Mouse (Mus musculus) lung, postnatal 14 days (tissue): ENCODE data around the gene Gm9844.
A peak's percentile ranks its signal among the peaks of the same experiment; 100 is the strongest.
"Not testable (repeated sequence)": the region's sequence is repeated elsewhere in the genome, so short reads cannot be mapped to it uniquely, and the experiment has no call there.

Experiments used
- DNase-seq: peaks from one replicate; pipeline ENCODE4 v3.0.0; 2021

Gm9844 gene

DNA sequence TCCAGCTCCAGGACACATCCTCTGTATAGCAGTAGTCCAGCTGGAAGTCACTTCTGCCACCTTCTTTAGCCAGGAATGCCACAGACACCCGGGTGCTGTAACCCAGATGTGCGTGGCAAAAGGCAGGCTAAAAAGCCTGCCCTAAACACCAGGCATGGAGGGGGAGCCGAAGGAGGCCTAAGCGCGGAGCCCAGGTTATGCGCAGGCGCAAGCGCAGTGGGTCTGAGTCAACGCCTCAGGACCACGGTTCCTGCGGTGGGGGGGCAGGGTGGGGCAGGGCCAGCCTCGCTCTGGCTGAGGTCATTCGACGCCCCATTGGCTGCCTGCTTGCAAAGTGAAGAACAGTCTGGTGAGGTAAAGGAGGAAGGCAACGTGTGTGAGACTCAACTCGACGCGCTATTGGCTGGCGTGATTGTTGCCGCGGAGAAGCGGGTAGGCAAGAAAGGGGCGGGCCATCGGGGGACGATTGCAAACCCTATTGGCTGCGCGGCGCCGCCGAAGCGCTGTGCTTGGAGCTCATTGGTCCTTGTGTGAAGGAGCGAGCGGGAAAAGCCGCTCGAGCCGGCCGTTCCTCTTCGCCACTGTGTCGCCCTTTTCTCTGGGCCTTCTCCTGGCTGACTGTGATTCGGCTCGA is 7.6 kb downstream of the Gm9844 start, which contains the start of the genes Lypd4 and Dmrtc2:
Lypd4 (minus strand) TSS at position 410 of the 634 bp plus-strand sequence.
Dmrtc2 (plus strand) TSS at position 526 of the 634 bp plus-strand sequence.
- no peak for DNase-seq

DNA sequence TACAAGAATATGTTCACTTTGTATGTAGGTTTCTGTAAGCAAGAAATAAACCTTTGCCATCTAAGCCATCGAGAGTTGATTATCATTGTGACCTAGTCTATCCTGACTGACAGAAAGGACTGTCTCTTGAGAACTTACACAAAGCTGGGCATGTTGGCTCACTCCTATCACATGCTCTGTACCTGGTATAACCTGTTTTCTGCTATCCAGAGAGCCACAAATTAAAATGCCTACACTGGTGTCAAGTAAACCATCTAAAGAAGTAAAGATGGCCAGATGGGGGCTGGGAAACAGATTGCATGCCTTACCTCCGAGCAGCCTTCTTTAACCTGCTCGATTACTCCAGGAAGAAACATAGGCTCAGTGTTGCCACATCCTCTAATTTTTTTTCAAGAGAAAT is 15.6 kb downstream of the Gm9844 start:
- no peak for DNase-seq

DNA sequence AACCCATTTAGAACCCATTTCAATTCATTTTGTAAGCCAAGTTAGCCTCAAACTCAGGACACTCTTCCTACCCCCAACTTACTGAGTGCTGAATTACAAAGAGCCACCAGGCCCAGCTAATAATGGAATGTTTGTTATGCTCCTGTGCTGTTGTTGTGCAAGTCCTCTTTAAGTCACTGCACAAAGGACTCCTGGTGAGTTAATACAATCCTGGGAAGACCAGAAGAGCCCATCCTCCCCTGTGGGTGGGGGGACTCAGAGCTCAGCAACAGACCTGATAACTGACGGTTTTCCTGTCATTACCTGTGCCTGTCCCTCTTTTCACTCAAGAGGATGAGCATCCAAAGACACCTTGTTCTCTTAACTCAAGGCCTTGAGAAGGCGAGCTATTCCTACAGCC is 17.6 kb downstream of the Gm9844 start:
- DNase-seq, result no peak

DNA sequence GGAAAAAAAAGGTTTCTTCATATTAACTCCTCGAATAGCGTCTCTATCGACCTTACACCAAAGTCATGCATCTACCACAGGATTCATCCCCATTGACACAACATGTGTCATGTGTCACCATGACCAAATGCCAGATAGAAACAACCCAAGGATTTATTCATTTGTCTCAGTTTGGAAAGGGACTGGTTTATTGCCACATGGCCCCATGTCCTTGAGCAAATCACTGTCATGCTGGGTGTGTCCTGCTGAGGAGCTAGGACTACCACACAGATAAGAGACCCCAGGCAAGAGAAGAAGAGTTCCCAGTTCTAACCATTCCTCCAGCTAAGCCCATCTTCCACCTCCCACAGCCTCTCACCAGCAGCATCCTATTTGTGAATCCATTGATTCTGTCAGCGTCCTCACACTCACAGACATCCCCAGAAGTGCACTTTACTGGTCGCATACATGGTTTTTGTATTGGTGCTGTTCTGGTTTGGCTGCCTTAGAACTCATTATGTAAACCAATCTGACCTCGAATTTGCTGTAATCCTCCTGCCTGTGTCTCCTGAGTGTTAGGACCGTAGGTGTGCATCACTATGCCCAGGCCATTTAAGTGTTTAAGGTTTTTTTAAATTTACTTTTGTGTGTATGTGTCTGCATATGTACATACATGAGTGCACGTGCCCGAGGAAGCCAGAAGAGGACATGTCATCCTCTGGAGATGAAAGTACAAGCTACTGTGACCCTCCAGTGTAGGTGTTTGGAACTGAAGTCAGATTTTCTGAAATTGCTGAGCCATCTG is 20.6 kb downstream of the Gm9844 start:
- DNase-seq, result no peak

DNA sequence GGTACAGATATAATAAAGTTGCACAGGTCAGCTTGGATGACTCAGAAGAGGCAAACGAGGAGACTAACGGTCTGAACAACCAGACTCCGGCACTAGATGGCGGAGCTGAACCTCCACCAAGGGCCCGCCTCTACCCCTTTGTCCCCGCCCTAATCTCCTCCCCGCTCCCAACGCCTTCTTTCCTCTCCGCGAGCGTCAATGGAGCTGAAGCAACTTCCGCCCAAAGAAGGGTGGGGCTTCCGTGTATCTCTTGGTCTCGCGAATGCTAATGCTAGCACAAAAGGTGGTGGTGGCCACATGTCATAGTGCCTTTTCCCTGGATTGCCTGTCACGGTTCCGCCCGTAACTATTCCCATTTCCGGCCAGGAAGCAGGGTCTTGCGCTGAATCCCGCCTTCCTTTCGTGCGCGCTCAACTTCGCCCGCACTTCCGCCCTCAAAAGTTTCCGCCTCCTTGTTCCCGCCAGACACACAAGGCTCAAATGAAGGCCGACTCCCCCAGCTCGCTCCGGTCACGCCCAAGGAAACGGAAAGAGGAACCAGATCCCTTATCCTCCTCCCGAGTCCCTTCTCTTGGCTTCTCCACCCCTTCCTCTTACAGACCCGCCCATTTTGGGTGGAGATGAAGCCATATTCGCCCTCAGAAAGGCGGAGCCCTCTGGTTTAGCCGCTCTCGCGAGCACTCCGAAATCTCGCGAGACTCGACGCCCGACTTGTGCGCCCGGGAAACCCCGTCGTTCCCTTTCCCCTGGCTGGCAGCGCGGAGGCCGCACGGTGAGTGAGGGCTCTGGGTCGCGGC is 22.1 kb downstream of the Gm9844 start, which contains the start of gene Rps19:
Rps19 (plus strand) TSS at position 476 of the 797 bp plus-strand sequence.
- DNase-seq, result peak; percentile 99

DNA sequence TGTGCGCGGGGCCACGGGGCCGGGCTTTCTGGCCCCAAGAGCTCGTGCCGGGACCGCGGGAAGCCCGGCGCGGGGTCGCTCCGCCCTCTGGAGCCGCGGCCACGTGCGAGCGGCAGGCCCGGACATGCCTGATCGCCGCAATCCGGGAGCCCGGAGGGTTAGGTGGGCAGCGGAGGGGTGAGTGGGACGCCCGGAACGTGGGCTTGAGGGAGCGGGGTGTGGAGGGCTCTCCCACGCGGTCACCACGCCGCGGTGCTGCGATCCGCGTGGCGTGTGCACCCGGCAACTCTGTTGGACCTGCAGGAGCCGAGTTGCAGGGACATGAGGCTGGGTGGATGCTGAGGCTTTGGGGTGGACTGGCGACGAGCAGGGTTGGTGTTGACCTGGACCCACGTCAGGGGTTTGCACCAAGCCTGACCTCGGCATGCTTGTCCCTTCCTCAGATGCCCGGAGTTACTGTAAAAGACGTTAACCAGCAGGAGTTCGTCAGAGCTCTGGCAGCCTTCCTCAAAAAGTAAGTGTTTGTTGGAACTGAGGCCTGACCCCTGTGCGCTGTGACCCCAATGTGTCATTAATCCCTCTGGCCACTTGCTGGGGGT is 22.8 kb downstream of the Gm9844 start:
- peak; percentile 24 for DNase-seq

DNA sequence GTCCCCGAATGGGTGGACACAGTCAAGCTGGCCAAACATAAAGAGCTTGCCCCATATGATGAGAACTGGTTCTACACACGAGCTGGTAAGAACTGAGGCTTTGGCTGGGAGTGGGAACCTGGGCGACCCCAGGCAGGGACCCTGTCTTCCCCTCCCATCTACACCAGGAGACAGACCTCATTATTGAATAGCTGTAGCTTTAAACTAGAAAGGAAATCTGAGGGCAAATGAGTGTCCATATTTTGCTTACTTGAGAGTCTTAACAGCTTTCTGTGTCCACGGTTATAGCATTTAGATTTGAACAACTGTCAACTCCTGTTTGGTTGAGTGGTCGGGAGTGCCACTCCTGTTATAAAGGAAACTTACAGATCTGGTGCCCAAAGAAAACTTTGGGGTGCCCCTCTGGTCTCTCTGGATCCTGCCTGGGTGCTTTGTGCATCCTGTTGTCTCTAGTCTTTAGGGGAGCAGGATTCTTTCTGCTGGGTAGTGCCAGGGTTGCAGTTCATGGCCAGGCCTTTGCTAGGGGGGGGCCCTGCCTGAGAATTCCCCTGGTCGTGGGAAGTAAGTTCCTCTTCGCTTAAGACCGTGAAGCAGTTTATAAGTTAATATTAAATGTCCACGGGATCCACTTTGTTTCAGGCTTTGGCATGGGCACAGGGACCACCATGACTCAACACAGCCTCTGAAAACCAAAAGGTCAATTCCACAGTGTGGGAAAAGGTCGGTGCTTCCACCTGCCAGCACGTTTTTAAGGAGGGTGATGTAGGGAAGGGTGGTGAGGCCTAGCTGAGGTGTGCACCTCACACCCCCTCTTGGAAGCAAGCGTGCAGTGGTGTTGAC is 23.7 kb downstream of the Gm9844 start:
- DNase-seq, result no peak

DNA sequence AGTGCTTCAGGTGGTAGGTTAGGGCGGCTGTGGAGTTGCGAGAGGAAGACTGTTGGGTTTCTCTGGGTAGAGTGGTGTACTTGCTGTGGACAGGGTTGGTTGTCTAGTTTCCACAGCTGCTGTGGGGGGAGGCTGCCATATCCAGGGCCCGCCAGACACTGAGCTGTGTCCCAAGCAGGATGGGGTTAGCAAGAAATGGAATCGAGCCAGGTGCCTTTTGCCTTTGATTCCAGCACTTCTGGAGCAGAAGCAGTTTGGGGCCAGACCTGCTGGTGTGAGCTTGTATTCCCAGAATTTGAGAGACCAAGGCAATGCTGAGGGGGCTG is 24.3 kb downstream of the Gm9844 start:
- DNase-seq, result no peak

DNA sequence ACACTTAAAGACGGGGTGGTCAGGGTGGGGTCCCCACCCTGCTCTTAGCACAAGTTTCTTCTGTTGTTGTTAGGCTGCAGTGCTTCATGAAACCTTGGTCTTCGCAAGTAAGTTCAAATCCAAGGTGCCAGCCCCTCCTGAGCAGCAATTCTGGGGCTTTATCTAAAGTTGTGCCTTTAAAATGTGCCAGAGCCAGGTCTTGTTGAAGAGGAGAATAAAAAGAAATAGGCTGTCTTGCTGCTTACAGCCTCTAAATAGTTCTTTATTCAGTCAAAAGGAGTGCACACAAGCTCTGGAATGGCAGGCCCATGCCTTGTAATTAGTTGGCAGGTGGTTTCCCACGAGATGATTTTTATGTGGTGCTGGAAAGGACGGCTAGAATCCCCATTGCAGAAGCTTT is 25.1 kb downstream of the Gm9844 start:
- no peak for DNase-seq

DNA sequence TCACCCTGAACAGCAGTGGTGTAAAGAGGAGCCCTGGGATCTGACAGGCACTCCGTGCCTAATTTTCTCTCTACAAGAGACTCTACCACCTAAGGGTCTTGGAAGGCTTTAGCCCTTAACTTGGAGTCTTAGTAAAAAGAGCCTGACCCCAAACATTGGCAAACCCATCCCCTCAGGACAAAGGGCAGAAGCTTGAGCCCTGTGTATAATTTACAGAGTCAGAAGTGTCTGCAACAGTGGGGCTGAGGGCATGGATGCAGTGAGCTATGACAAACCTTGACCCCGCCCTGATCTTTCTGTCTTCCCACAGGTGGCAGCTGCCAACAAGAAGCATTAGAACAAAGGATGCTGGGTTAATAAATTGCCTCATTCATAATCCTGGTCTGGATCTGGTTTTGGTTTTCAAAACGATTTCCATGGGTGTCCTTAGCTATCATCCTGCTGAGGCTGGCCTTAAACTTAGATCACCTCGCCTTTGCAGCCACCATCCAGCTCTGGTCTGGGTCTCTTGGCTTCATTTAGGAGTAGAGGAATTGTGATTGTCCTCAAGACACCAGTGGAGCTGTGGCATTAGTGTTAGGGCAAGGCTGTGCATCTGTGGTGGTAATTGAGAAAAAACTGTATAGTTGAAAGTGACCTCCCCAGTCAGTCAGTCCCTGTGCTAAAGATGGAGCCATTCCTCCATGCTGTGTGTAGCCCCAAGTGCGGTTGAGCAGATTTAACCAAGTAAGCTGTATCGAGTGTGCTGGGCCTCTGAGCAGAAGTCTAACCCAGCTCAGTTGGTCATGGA is 27.6 kb downstream of the Gm9844 start:
- DNase-seq, result no peak

DNA sequence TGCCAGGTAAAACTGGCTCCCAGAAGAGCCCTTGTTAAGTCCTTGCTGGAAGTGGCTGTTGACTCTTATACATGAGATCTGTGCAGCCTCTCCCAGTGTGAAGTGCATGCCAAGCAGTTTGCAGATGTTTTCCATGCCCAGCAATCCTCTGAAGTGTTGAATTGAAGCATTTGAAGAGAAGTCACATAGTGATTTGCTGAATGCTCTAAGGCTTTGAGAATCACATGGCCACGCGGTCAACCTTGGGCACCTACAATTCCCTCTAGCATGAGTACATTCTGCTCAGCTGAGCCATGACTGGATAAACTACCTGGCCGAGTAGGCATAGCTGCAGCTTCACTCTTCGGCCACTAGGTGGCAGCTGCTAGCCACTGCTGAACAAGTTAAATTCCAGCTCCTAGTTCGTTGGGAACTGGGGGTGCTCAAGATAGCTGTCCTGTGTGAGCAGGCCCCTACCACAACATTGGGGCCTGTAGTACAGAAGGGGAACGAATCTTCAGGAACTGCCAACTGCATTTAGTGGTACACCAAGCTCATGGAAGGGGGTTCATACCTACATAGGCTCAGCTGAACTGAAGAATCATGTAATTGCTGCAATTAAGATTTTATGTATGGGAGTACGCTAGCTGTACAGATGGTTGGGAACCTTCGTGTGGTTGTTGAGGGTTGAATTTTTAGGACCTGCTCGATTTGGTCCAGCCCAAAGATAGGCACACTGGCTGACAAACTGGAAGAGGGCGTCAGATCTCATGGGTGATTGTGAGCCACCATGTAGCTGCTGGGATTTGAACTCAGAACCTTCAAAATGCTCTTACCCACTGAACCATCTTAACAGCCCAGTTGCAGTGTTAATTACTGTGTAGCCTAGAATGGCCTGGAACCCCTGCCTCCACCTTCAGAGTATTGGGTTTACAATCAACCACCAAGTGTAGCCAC is 28.5 kb downstream of the Gm9844 start:
- DNase-seq, result peak; percentile 80

DNA sequence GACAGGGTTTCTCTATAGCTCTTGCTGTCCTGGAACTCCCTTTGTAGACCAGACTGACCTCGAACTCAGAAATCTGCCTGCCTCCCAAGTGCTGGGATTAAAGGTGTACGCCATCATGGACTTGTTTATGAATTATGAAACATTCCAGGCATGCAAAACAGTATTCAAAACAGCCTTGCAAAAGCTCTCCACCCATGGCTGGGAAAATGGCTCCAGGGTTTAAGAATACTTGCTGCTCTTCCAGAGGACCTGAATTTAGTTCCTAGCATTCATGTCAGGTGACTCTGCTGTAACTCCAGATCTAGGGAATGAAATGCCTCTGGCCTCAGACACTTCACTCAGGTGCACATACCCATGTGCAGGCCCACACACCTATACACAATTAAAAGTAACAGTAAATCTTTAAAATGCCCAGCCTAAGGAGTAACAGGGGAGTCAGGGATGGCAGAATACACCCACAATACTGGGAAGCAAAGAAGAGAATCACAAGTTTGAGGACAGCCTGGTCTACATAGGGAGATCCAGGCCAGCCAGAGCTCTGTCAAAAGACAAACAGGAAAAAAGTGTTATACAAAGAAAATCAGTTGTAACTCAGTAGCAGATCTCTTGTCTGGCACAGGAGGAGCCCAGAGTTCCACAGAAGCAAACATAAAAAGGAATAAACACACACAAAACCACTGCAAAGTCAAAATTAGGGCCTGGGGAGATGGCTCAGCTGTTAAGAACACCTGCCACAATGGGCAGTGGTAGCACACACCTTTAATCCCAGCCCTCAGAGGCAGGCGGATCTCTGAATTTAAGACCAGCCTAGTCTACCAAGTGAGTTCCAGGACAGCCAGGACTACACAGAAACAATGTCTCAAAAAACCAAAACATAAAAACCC is 29.5 kb downstream of the Gm9844 start:
- DNase-seq, result no peak

DNA sequence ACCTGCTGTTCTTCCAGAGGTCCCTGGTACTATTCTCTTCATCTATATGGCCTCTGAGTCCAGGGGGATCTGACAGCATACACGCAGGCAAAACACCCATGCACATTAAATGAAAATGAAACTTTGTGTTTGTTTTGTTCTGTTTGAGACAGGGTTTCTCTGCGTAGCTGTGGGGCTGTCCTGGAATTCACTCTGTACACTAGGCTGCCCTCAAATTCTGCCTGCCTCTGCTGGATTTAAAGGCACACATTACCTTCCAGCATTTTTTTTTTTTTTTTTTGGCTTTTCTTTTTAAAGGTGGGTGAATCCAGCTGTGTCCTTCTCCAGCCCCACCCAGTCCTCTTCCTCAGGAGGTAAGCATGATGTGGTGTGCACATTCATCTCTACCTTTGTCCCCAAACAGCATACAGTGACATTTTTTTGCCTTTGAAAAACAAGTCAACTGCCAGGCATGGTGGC is 30.1 kb downstream of the Gm9844 start:
- DNase-seq, result no peak

DNA sequence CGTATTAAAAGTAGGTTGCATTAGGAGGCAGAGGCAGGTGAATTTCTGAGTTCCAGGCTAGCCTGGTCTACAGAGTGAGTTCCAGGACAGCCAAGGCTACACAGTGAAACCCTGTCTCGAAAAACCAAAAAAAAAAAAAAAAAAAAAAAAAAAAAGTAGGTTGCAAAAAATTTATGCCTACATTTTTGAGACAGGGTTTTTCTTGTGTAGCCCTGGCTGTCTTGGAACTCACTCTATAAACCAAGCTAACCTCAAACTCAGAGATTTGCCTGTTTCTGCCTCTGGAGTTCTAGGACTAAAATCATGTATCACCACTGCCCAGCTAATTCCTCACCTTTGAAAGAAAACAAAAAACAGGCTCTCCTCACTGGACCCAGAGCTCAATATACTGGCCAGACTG is 33.7 kb downstream of the Gm9844 start:
- not testable (repeated sequence) for DNase-seq

DNA sequence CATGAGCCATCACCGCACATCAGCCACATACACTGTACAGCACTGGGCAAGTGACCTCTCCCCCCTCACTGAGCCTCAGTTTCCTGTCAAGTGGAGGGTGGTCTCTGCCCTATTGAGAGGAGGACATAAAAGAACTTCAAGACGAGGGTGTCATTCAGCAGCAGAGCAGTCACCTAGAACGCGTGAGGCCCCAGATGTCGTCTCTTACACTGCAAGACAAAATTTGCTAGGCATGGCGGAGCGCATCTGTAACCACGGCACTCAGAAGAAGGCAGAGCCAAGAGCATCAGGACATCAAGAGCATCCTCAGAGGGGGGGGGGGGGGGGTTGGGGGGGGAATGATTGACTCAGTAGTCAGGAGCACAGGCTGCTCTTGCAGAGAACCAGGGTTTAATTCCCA is 34.3 kb downstream of the Gm9844 start:
- no peak for DNase-seq

DNA sequence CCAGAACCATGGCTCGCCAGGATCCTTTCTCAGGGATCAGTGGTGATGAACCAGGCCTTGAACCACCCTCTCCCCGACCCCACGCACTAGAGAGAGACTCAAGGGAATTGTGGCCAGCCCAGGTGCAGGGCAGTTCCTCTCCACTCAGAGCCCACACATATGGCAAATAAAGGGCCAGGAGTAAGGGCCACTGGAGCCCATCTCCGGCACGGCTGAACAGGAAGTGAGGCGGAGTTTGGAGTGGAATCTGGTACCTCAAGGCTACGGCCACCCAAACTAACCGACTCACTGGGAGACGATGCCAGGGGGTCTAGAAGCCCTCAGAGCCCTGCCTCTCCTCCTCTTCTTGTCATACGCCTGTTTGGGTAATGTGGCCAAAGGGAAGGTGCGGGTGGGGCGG is 35.2 kb downstream of the Gm9844 start, which contains the start of gene Cd79a:
Cd79a (plus strand) TSS at position 158 of the 400 bp plus-strand sequence.
- no peak for DNase-seq

DNA sequence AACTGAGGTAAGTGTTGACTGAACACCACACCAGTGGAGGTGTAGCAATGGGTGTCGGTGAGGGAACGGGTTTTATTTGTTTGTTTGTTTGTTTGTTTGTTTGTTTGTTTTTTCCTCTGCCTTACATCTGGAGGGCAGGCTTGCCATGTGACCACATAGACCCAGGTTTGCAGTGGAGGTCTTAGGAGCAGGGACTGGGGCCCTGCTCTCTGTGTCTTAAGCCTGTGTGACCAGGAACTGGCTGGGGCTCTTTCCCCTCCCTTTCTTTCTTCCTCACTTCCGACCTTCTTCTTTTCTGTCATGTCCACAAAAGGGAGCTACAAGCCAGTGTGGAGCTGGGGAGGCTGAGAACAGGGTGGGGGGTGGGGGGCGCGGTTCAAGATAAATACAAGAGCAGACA is 35.9 kb downstream of the Gm9844 start:
- no peak for DNase-seq

DNA sequence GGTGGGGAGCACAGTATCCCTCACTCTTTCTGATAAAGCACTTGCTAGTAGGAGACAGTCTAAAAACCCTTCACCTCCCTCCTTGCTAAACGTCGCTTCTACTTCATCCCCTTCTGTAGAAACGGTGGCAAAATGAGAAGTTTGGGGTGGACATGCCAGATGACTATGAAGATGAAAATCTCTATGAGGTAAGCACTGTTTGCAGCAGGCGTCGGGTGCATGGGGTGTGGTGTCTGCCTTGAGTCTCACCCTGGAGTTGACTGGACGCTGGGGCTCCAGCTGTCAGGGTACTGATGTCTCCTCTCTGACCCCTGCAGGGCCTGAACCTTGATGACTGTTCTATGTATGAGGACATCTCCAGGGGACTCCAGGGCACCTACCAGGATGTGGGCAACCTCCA is 39.1 kb downstream of the Gm9844 start:
- no peak for DNase-seq

DNA sequence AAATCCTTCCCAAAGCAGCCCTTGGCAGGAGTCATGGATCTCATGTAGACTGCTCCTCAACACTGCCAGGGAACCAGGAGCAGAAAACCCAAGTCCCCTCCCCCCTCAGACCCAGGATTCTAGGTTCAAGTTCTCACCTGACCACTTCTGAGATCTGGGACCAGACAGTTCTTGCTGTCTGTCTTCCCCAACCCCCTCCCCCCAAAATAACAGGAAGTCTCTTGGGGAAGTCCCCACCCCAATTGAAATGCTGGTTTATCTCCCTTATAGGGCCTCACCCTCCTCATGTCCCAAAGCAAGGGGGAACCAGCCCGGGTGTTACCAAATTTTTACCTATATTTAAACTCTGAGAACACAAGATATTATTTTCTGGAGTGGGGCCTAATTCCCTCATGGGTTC is 39.8 kb downstream of the Gm9844 start:
- DNase-seq, result no peak
